Mouse (Mus musculus): ENCODE measurements around the gene Hmgb4. TPM values are rescaled to one million over a fixed set of nuclear protein-coding genes. Genes with fewer than 3 reads are reported as not detected.

The Hmgb4 gene
- total RNA-seq, 2 experiments from 2014 or later = not detected

DNA sequence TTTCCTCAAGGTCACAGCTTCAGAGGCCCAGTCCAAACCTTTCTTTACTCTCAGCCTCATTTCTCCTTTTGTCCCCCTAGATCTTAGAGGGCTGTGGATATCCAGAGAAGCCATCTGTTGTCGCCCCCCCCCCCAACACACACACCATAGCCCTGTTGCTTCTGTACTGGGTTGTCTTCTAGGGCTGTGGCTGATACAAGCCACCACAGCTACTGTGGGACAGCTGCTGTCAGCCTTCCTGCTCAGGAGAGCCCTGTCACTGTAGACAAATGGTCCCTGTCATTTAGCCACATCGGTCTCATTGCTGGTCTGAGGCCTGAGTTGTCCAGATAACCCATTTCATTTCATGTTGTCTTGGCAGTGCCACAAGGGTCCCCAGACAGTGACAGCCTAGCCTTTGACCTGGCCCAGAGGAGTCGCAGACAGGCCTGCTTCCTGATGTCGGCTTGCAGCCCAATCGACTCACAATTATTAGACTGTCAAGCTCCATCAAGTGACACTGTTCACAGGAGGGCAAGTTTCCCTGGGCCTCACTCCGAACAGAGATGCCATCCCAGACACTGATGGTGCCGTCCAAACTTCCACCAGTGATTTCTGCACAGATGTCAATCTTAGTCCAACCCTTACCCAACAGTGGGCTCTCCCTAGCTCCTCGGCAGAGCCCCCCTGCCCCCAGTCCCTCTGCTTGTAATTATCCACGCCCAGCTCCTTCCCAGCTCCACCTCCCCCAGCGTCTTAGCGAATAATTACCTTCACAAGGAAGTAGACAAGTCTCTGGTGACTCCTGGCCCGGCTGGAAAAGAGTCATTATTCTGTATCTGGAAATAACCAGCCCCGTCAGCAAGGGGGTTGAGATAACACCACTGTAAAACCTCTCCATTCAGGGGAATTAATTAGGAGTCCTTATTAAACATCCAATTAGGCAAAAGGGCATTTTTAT is 33.1 kb downstream of the Hmgb4 start:
- no peak for ATAC-seq (replicated peaks; ENCODE audit: poor library complexity)

DNA sequence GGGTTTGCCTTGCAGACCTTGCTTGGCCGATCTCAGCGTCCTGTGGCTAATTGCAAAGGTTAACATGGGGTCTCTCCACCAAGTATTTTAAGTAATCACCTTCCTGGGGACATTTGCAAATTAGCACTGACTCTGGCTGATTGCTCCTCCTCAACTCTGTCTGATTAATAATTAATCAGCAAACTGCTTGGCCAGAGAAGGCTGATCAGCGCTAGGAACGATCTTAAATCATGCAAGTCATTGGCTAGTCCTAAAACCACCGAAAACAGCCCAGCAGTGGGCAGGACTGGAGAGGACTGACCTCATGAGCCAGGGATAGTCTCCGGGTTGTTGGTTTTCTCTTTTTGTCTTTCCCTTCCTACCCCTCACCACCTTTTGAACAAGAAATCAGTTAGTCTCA is 36.3 kb downstream of the Hmgb4 start:
- ATAC-seq (replicated peaks; ENCODE audit: poor library complexity) = no peak

DNA sequence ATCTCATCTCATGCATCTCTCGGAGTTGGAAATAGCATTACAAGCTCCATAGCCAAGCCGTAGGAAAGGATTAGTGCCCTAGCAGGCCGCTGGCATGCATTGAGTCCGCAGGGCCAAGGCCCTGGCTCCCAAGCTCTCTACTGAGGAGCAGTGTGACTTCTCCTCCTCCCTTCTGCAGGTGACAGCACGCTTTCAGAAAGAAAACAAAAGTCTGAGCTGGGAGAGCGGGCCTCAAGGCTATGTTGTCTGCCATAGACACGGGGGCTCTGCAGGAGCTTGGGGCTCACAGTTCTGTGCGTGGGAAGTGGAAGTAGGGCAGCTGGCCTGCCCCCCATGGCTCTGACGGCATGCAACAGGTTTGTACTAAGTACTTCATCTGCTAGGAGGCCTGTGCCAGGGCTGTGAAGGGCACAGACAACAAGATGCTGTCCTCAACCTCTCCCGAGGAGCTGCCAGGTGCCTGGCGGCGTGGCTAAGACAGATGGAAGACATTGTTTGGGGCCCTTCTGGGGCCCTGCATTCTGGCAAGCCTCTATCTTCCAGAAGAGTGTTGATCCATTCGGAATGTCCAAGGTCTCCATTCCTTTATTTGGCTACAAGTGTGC is 42.7 kb downstream of the Hmgb4 start:
- no peak for ATAC-seq (replicated peaks; ENCODE audit: poor library complexity)

Data from megakaryocyte progenitor cell, adult 5-6 weeks (primary cell).